Mouse (Mus musculus) midbrain, embryonic 14.5 days (tissue): Measurements from ENCODE around the gene Ube2o. TPM values are rescaled to one million over a fixed set of nuclear protein-coding genes. Genes with fewer than 3 reads are reported as not detected.

Source experiments
- ATAC-seq: fragments of 200-750 bp; cut with Nextera tagmentation; 2 replicates; pipeline ENCODE4 v1.8.0; 2017; ENCODE audit warnings: moderate number of reproducible peaks, moderate library complexity; ENCODE audit not compliant: low FRiP score, low TSS enrichment
- DNase-seq: peaks from one replicate; pipeline ENCODE4 v3.0.0-alpha.2; 2015
- H3K27ac ChIP-seq: fragments of 300-500 bp; sonication (generic); replicated peaks from 2 replicates; pipeline ENCODE4 v1.5.1; 2014; ENCODE audit warnings: mild to moderate bottlenecking, low read depth, low read length, moderate library complexity
- H3K27me3 ChIP-seq: fragments of 300-500 bp; sonication (generic); 2 replicates; pipeline ENCODE4 v1.6.1; 2014; ENCODE audit warnings: low read length, control low read depth, mixed read lengths; ENCODE audit not compliant: control insufficient read depth, insufficient read depth
- H3K36me3 ChIP-seq: fragments of 300-500 bp; sonication (generic); 2 replicates; pipeline ENCODE4 v1.6.1; 2014; ENCODE audit warnings: low read length, control low read depth; ENCODE audit not compliant: control insufficient read depth, insufficient read depth
- H3K4me1 ChIP-seq: fragments of 300-500 bp; sonication (generic); 2 replicates; pipeline ENCODE4 v1.6.1; 2014; ENCODE audit warnings: mild to moderate bottlenecking, antibody characterized with exemption, low read length, control low read depth; ENCODE audit not compliant: control insufficient read depth, insufficient read depth
- H3K4me2 ChIP-seq: fragments of 300-500 bp; sonication (generic); 2 replicates; pipeline ENCODE4 v1.6.1; 2014; ENCODE audit warnings: mild to moderate bottlenecking, low read length, moderate library complexity
- H3K4me3 ChIP-seq: fragments of 300-500 bp; sonication (generic); replicated peaks from 2 replicates; pipeline ENCODE4 v1.5.1; 2014; ENCODE audit warnings: low read depth, low read length
- H3K9ac ChIP-seq: fragments of 300-500 bp; sonication (generic); replicated peaks from 2 replicates; pipeline ENCODE4 v1.6.1; 2014; ENCODE audit warnings: mild to moderate bottlenecking, low read length, moderate library complexity
- H3K9me3 ChIP-seq: fragments of 300-500 bp; sonication (generic); 2 replicates; pipeline ENCODE4 v1.6.1; 2016; ENCODE audit warnings: low read length, control low read depth, mixed read lengths; ENCODE audit not compliant: control insufficient read depth
- WGBS: fragments of 180-500 bp; shearing (Covaris S2); extraction: QIAGEN DNeasy Blood & Tissue Kit; methylation state at CpG from one replicate; pipeline ENCODE4 v1.1.7; 2014; 5-methylcytosine and 5-hydroxymethylcytosine counted together
- polyA plus RNA-seq: library from polyadenylated mRNA; unstranded; fragments of >200 nt; fragmentation: Nextera tagmentation; extraction: Ambion mirVana; gene quantifications from 2 replicates; pipeline ENCODE4 v1.2.1, GENCODE M21; 2014

The Ube2o gene
- polyA plus RNA-seq, 1 experiment from 2014 or later: 26.9 TPM

- no peaks in the 10 kb centered on the region for H3K27me3 ChIP-seq
- no peaks in the 10 kb centered on the region; the same call in 1 of the 2 replicates for H3K4me1 ChIP-seq
- no peak overlapping the region for H3K4me2 ChIP-seq
- WGBS: 96% methylated on average over 9 of the region's 9 CpGs
- no peak for DNase-seq
- no peak overlapping the region for H3K27ac ChIP-seq
- no peak overlapping the region for H3K9ac ChIP-seq
- no peak overlapping the region for H3K4me3 ChIP-seq
- no peak for ATAC-seq
- peaks cover 44% of the 10 kb centered on the region for H3K36me3 ChIP-seq
- H3K9me3 ChIP-seq: no peaks in the 10 kb centered on the region
Observed at GRCm38 (mm10) chr11:116548780-116549179, 32.5 kb downstream of the Ube2o start.

- 88% methylated on average over 17 of the region's 17 CpGs for WGBS
- Histone ChIP-seq H3K4me2 (no peak overlapping the region), H3K27me3 (no peaks in the 10 kb centered on the region), H3K9me3 (no peaks in the 10 kb centered on the region), H3K9ac (no peak overlapping the region), H3K4me1 (no peaks in the 10 kb centered on the region; the same call in 1 of the 2 replicates), H3K27ac (no peak overlapping the region), H3K36me3 (peaks cover 57% of the 10 kb centered on the region), H3K4me3 (no peak overlapping the region)
- no peak for ATAC-seq
- no peak for DNase-seq
Observed at GRCm38 (mm10) chr11:116547296-116548060, 33.8 kb downstream of the Ube2o start.

DNA sequence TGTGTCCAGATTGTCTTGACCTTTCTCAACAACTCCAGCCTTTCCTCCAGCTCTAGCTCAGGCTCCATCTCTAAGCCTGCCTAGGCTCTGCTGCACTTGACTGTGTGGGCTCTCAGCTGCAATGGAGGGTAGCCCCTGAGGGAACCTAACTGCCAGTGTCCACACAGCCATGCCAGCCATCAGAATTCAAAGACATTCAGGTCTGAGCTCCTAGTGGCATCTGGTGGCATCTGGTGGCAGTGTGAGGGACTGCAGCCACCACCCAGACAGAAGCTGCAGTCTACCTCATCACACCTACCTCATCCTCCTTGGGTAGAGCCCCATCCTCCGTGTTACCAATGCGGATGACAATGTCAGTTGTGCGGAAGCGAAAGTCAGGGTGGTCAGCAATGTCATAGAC lies 38.1 kb downstream of the Ube2o start:
- Histone ChIP-seq H3K4me3 (no peak overlapping the region), H3K27ac (no peak overlapping the region), H3K4me2 (no peak overlapping the region), H3K9me3 (no peaks in the 10 kb centered on the region), H3K9ac (no peak overlapping the region), H3K36me3 (peaks cover 95% of the 10 kb centered on the region), H3K27me3 (no peaks in the 10 kb centered on the region), H3K4me1 (no peaks in the 10 kb centered on the region)
- DNase-seq (peak; percentile 74), ATAC-seq (no peak; the same call in 1 of the 2 replicates)
- 83% methylated on average over 4 of the region's 4 CpGs for WGBS

DNA sequence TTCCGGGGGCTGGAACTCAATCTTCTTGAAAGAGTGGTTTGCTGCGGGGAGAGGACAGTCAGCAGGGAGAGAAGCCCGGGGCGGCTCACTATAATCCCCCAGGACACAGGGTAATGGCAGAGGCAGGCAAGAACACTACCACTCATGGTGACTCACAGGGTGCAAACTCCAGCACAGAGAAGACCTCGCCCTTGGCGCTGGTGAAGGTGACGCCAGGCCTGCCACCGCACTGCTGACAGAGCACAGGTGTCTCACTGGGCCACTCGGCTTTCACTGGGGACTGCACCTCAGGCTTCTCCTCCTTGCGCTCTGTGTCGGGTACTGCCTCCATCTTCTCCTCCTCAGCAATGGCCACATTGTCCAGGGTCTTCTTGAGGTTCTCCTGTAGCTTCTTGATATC lies 40.1 kb downstream of the Ube2o start:
- 96% methylated on average over 11 of the region's 11 CpGs for WGBS
- H3K4me2 ChIP-seq: no peak overlapping the region
- no peak overlapping the region for H3K4me3 ChIP-seq
- no peak for DNase-seq
- no peaks in the 10 kb centered on the region for H3K4me1 ChIP-seq
- no peaks in the 10 kb centered on the region for H3K27me3 ChIP-seq
- H3K9me3 ChIP-seq: no peaks in the 10 kb centered on the region
- H3K27ac ChIP-seq: no peak overlapping the region
- no peak overlapping the region for H3K9ac ChIP-seq
- H3K36me3 ChIP-seq: peaks cover 90% of the 10 kb centered on the region
- ATAC-seq: no peak

GRCm38 (mm10) chr11:116538142-116538735 lies 43.0 kb downstream of the Ube2o start:
- peaks cover 19% of the 10 kb centered on the region for H3K27me3 ChIP-seq
- H3K9ac ChIP-seq: no peak overlapping the region
- ATAC-seq: no peak
- H3K4me3 ChIP-seq: no peak overlapping the region
- no peaks in the 10 kb centered on the region for H3K9me3 ChIP-seq
- peaks cover 8% of the 10 kb centered on the region for H3K4me1 ChIP-seq
- no peak overlapping the region for H3K4me2 ChIP-seq
- no peak for DNase-seq
- H3K27ac ChIP-seq: no peak overlapping the region
- WGBS: 89% methylated on average over 12 of the region's 12 CpGs
- peaks cover 60% of the 10 kb centered on the region for H3K36me3 ChIP-seq

- H3K9me3 ChIP-seq: no peaks in the 10 kb centered on the region
- DNase-seq (no peak), ATAC-seq (no peak)
- H3K4me3 ChIP-seq: no peak overlapping the region
- H3K4me2 ChIP-seq: no peak overlapping the region
- WGBS: 63% methylated on average over 5 of the region's 5 CpGs
- H3K27me3 ChIP-seq: peaks cover 27% of the 10 kb centered on the region
- peaks cover 13% of the 10 kb centered on the region for H3K4me1 ChIP-seq
- H3K27ac ChIP-seq: no peak overlapping the region
- peaks cover 52% of the 10 kb centered on the region for H3K36me3 ChIP-seq
- H3K9ac ChIP-seq: no peak overlapping the region
Observed at GRCm38 (mm10) chr11:116537388-116537787, 43.9 kb downstream of the Ube2o start.

GRCm38 (mm10) chr11:116536685-116537084 lies 44.6 kb downstream of the Ube2o start:
- peaks cover 45% of the 10 kb centered on the region for H3K36me3 ChIP-seq
- no peak for DNase-seq
- H3K4me3 ChIP-seq: no peak overlapping the region
- H3K9ac ChIP-seq: no peak overlapping the region
- no peaks in the 10 kb centered on the region for H3K9me3 ChIP-seq
- ATAC-seq: no peak
- WGBS: 90% methylated on average over 7 of the region's 7 CpGs
- H3K27me3 ChIP-seq: peaks cover 34% of the 10 kb centered on the region
- H3K27ac ChIP-seq: no peak overlapping the region
- no peak overlapping the region for H3K4me2 ChIP-seq
- H3K4me1 ChIP-seq: peaks cover 20% of the 10 kb centered on the region

GRCm38 (mm10) chr11:116534154-116534865 lies 46.9 kb downstream of the Ube2o start:
- no peak overlapping the region for H3K9ac ChIP-seq
- H3K36me3 ChIP-seq: peaks cover 21% of the 10 kb centered on the region
- H3K27ac ChIP-seq: no peak overlapping the region
- no peaks in the 10 kb centered on the region for H3K9me3 ChIP-seq
- no peak for ATAC-seq
- DNase-seq: peak; percentile 82
- peaks cover 35% of the 10 kb centered on the region for H3K4me1 ChIP-seq
- peak overlapping the region; percentile 76 for H3K4me2 ChIP-seq
- 17% methylated on average over 20 of the region's 20 CpGs for WGBS
- peak overlapping the region; percentile 39; the same call in 1 of the 2 replicates for H3K4me3 ChIP-seq
- H3K27me3 ChIP-seq: peaks cover 46% of the 10 kb centered on the region
